Mouse (Mus musculus): Measurements from ENCODE around the gene Mettl2. TPM values are rescaled to one million over a fixed set of nuclear protein-coding genes. Genes with fewer than 3 reads are reported as not detected.

The Mettl2 gene
- polyA plus RNA-seq, 1 experiment from 2014 or later = 43.2 TPM

DNA sequence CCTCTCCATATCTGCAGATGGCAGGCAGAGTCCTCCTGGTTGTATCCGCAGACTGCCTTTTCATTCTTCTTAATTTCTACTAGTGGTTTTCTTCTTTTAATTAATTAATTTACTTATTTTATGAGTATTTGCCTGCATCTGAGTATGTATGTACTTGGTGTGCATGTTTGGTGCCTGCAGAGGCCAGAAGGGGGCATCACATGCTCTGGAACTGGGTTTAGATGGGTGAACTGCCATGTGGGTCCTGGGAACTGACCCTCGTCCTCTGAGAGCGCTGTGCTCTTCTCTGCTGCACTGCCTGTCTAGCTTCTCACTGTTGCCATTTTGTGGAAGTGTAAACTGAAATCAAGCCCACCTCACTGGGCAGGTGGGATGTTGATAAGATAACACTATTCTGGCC, 58.5 kb downstream of the Mettl2 start:
- Histone ChIP-seq H3K4me1 (replicated peaks) (peaks cover 20% of the 10 kb centered on the region), H3K36me3 (peaks cover 47% of the 10 kb centered on the region), H3K27ac (no peak overlapping the region), H3K9me3 (no peaks in the 10 kb centered on the region), H3K4me3 (no peak overlapping the region), H3K27me3 (ENCODE audit: insufficient read depth, poor library complexity, severe bottlenecking) (no peaks in the 10 kb centered on the region)
- 93% methylated on average over 3 of the region's 3 CpGs for WGBS
- no peak for DNase-seq (ENCODE audit: low spot score)

Other genes starting within 250 kb of the Mettl2 start
- not detected in 2 replicates for gene Efcab3, start 62.8 kb upstream of the Mettl2 start, polyA plus RNA-seq (2016; fragmentation: Nextera tagmentation; extraction: Ambion mirVana)
- gene Gm10842, start 20.5 kb downstream of the Mettl2 start, polyA plus RNA-seq (2016; fragmentation: Nextera tagmentation; extraction: Ambion mirVana) = not detected in 2 replicates
- 18.7 and 21.9 TPM in 2 replicates for gene Tlk2, start 52.4 kb downstream of the Mettl2 start, polyA plus RNA-seq (2016; fragmentation: Nextera tagmentation; extraction: Ambion mirVana)
- gene Mrc2, start 166.2 kb downstream of the Mettl2 start, polyA plus RNA-seq (2016; fragmentation: Nextera tagmentation; extraction: Ambion mirVana) = 19.7 and 19.8 TPM in 2 replicates

All from hindbrain, embryonic 10.5 days (tissue).